Mouse (Mus musculus) retina, postnatal 7 days (tissue): Measurements from ENCODE around the gene Pbld1.

Experiments used
- DNase-seq: peaks from one replicate; pipeline ENCODE4 v3.0.0-alpha.2; 2012; ENCODE audit warnings: low read depth, low spot score

Gene Pbld1

GRCm38 (mm10) chr10:63059862-63060261 lies at the start of gene Pbld1:
Gene Pbld1 (plus strand): TSS chr10:63060162.
- DNase-seq, result no peak

GRCm38 (mm10) chr10:63010268-63010667 lies 49.7 kb upstream of the Pbld1 start:
- DNase-seq, result no peak

DNA sequence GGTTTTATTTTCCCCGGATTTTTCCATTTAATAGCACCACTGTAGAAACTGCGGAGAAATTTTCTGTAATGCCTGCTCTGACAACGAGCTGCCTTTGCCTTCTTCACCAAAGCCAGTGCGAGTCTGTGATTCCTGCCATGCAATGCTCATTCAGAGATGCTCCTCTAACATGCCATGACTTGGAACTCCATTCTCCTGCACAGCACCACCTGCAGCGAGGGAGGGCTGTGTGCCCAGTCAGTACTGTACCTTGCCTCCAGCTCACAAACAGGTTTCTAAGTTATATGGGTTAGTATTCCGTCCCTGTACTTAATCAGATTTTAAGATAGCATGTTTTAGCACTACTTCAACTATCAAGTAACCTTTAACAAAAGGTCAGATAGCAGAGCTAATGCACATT lies 48.4 kb upstream of the Pbld1 start:
- DNase-seq, result no peak

- no peak for DNase-seq
These were observed 46.5 kb upstream of the Pbld1 start for GRCm38 (mm10) chr10:63013476-63013875.

- DNase-seq, result no peak
These were observed 45.8 kb upstream of the Pbld1 start for GRCm38 (mm10) chr10:63014168-63014567.

GRCm38 (mm10) chr10:63019304-63019703 lies 40.7 kb upstream of the Pbld1 start:
- DNase-seq, result no peak

DNA sequence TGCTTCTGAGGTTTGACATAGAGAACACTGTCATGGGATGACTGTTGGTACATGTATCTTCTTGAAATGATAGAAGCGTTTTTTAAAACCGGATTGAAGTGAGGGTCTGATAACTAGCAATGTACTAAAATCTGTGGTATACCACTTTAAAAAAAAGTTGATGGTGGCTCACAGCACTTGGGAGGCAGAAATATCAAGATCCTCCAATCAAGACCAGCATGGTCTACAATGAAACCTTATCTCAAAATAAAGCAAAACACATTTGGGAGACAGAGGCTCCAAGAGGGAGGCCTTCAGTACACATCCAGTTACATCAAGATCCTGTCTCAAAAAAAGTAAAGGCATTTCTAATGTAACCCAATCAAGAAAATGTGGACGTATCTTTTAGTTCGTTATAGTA lies 38.3 kb upstream of the Pbld1 start:
- no peak for DNase-seq

DNA sequence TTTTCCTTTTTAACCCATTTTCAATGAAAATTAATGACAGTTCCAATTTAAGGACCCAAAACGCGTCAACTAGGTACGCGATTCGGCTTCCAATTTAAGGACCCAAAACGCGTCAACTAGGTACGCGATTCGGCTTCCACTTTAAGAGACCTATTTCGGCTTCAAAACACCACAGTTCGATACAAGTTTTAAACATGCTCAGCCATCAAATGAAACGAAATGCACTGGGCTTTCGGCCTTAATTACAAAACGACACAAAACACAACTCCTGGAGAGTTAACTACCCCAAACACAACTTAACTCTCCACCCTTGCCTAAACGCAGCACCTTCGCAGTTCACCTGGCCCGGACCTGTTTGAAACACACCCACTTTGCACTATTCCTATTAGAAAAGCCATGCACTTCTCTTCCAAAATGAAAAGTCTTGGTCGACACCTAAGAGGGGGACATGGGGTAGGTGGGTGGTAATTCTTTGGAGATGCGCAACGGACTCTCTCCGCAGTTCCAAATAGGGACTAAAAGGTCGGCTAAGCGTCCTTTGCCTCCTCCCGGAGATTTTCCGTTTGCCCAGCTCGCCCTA lies 37.3 kb upstream of the Pbld1 start:
- DNase-seq, result no peak

- DNase-seq, result peak; percentile 46
These were observed 36.7 kb upstream of the Pbld1 start for GRCm38 (mm10) chr10:63023121-63023748.

GRCm38 (mm10) chr10:63023749-63024579 lies 36.0 kb upstream of the Pbld1 start, which contains the start of the genes Hnrnph3 and Pbld2:
Gene Hnrnph3 (minus strand): TSS chr10:63024217.
Gene Pbld2 (plus strand): TSS chr10:63024315.
- DNase-seq, result peak; percentile 98

DNA sequence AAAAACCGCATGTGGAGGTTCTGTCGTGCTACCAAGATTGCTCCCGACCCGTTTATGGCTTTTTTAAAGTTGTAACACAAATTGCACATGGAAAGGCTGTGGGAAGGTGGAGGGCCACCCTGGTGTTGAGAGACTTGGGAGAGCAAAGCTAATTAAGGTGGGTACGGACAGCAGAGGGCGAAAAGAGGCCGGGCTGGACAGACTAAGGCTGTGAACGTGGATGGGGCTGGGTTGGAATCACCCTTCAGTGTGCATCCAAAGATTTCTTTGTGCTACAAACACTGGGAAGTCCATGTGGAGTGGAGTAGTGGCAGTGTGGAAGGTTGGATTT lies 35.4 kb upstream of the Pbld1 start:
- peak; percentile 51 for DNase-seq

- no peak for DNase-seq
These were observed 34.9 kb upstream of the Pbld1 start for GRCm38 (mm10) chr10:63025016-63025415.

GRCm38 (mm10) chr10:63025491-63026011 lies 34.4 kb upstream of the Pbld1 start:
- DNase-seq, result no peak

- no peak for DNase-seq
These were observed 33.7 kb upstream of the Pbld1 start for GRCm38 (mm10) chr10:63026156-63026794.

DNA sequence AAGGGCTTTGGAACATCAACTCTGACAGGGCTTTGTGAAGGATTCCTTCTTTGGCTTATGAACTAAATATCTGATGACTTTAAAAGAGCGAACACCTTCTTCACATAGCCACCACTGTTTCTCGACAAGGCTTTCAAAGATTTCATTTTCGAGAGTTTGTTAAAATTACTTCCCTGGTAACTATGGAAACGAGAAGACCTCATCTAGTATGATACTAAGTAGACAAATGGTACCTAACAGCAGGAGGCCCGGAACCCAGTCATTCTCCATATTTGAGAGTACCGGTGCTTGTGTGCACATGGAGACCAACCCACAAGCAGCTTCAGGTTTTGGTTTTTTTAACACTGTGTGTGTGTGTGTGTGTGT lies 33.2 kb upstream of the Pbld1 start:
- DNase-seq, result no peak

- no peak for DNase-seq
These were observed 32.4 kb upstream of the Pbld1 start for GRCm38 (mm10) chr10:63027376-63028161.

- no peak for DNase-seq
These were observed 31.6 kb upstream of the Pbld1 start for GRCm38 (mm10) chr10:63028396-63028795.

- DNase-seq, result no peak
These were observed 27.7 kb upstream of the Pbld1 start for GRCm38 (mm10) chr10:63032267-63032666.

DNA sequence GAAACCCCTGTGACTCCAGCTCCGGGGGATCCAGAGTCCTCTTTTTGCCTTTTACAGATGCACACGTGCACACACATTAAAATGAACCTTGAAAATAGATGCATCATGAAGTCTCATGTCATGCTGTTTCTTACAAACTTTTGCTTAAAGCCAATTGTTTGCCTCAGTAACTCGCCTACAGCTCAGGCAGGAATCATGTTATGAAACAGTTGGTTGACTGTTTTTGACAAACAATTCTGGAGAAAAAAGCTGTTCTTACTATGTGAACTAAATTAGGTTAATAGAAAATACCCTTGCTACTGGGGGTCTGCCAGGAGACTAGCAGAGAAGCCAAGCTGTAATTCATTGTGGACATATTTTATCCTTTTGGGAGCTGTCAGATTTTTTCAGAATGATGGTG lies 27.0 kb upstream of the Pbld1 start:
- DNase-seq, result no peak

DNA sequence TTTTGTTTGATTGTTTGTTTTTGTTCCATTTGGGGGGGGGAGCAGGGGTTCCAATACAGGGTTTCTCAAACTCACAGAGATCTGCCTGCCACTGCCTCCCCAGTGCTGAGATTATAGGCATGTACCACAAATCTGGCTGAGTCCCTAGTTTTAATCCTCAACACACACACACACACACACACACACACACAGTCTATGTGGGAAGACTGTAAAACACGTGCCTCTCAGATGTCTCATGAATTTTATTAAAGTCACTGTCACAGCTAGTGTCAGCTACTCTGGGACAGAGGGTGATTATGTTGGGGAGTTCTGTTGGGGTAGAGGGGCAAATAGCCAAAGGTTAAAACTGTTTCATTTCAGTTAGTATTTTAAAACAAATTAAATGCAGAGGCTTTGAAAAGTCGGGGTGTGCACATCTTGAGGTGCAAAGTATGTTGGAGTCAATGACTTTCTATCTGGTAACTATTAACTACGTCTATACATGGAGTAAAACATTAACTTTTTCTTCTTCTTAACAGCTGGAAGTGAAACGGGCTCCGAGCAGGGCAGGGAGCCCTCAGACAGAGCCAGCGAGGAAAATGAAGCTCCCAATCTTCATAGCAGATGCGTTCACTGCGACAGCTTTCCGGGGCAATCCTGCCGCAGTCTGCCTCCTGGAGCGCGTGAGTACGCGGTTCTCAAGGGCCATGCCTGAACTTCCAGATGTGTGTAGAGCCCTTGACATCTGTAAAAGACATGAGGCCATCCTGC lies 21.2 kb upstream of the Pbld1 start:
- no peak for DNase-seq
